Mouse (Mus musculus) CD4-positive helper T cell, adult 2 months (primary cell): ENCODE measurements around the gene Dlg3.

Experiments used
- DNase-seq: peaks from one replicate; pipeline ENCODE4 v3.0.0-alpha.2; 2012; ENCODE audit warnings: low read depth, missing footprints, low spot score

Dlg3 gene

GRCm38 (mm10) chrX:100767181-100767884 lies at the start of gene Dlg3:
Dlg3 (plus strand) TSS chrX:100767722.
- DNase-seq = peak; percentile 44

- DNase-seq = no peak
Observed at GRCm38 (mm10) chrX:100728947-100729346, 38.6 kb upstream of the Dlg3 start.

DNA sequence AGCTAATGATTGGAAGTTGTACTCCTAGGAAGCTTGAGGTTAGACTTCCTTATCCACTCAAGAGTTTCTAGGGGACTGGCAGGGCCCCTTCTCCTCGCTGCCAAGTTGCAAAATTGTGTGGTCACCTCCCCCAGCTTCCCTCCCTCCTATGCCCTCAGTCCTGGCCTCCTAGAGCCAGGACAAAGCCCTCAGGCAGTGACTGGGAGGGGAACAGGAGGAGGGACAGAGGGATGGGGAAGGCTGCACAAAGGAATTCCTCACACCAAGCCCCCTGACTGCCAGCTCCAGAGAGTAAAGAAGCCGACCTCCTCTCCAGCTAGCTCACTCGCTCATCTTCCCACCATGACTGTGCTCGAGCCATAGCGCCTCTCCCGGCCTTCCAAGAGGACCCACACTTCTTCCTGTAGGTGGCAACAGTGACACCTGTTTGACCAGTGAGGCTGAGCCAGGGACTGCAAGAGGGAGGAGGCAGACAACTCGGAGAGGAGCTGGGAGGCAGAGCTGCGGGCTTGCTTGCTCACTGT lies 37.8 kb upstream of the Dlg3 start, which contains the start of gene Gdpd2:
Gdpd2 (plus strand) TSS at position 209 of the 524 bp plus-strand sequence.
- no peak for DNase-seq

DNA sequence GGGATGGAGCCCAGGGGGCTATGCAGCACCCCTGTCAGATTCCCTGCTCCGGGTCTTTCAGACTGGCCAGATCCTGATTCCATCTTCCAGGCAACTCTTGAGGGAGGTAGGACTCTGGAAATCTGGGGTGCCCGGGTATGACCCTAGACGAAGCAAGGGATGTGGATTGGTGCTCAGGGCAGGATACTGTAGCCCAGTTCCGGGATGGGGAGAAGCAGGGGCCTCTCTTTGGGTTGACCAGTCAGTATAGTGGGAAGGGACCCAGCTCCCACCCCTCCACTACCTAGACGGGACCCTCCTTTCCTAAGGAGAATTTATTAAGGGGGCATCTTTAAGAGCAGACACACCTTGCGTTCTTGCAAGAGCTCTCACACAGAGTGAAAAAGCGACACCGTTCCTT lies 37.3 kb upstream of the Dlg3 start:
- DNase-seq = no peak

DNA sequence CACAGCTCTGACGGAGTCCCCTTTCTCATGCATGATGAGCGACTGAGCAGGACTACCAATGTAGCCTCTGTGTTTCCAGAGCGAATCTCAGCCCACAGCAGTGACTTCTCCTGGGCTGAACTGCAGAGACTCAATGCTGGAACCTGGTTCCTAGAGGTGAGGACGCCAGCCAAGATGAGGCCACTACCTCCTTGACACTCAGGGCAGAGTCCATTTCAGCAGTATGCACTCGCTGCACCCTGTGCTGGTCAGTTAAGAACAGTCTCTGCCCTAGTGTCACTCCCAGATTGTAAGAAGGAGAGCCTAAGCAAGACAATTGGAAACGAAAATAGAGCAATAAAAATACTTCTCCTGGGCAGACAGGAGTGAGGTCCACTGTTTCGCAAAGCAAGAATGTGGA lies 33.2 kb upstream of the Dlg3 start:
- DNase-seq = no peak

DNA sequence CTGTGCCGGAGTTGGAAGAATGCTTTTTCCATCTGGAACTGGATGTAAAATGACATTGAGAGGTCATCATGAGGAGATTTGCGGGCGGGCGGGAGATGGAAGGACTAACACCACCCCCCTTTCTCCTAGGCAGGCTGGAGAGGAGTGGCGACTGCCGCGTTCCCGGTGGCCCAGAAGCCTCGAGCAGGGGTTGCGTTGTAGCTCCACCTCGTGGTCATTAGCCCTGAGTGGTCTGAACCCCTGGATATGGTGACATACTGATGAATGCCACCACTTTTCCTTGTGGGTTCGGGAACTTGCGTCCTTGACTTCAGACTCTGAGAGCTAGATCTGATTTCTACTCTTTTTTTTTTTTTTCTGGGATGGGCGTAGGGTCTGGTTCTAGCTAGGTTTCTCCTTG lies 28.6 kb upstream of the Dlg3 start:
- DNase-seq = no peak

DNA sequence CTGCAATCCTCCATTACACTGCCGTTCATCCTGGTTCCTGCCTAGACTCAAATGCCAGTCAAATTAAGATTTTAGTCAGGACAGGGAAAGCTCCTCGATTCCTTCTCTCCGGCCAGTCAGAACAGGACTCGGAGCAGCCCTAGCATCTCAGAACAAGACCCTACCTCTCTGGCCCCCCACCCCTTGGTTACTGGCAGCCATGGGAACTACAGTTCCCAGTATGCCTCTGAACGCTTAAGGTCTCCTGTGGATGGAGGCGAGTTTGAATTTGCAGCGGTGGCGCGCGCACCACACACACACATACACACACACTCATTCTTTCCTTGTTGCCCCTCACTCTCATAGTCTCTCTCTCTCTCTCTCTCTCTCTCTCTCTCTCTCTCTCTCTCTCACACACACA lies 28.1 kb upstream of the Dlg3 start:
- no peak for DNase-seq

GRCm38 (mm10) chrX:100740785-100741184 lies 26.7 kb upstream of the Dlg3 start:
- no peak for DNase-seq

DNA sequence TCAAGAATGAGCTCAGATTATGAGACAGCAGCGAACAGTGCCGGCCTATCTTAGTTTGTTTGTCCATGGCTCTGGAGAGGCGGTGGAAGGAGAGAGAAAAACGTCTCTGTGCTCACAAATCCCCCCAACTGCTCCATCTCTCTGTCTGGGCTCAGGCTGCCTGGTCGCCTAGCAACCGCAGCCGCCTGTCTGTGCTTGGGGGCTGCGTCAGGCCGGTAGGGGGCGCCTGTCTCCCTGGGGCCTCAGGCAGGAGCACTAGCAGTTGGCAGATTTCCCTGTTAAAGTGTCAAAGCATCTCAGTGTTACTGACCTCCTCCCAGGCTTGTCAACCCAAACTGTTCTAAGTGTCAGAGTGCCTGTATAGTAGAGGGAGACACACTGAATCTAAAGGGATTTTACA lies 25.6 kb upstream of the Dlg3 start:
- DNase-seq = peak; percentile 25

GRCm38 (mm10) chrX:100765855-100766254 lies 1.7 kb upstream of the Dlg3 start:
- no peak for DNase-seq

DNA sequence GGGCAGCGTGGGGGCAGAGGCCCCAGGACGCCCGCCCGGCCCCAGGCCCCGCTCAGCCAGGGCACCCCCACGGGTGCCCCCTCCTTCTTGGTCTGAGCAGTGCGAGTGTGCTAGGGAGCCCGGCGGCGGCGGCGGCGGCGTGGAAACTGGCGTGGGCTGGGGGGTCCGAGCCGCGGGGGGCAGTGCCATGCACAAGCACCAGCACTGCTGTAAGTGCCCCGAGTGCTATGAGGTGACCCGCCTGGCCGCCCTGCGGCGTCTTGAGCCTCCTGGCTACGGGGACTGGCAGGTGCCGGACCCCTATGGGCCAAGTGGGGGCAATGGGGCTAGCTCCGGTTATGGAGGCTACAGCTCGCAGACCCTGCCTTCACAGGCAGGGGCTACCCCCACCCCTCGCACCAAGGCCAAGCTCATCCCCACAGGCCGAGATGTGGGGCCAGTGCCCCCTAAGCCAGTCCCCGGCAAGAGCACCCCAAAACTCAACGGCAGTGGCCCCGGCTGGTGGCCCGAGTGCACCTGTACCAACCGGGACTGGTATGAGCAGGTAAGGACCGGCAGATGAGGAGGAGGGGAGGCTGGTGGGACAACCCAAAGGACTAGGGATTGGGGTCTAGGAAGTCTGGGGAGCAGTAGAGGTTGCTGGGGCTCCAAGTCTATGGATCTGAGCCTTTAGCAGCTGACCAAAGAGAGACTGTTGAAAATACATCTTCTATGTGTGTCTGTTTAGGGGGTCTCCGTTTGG lies 534 bp downstream of the Dlg3 start:
- DNase-seq = no peak

- no peak for DNase-seq
Observed at GRCm38 (mm10) chrX:100769281-100769680, 1.8 kb downstream of the Dlg3 start.

DNA sequence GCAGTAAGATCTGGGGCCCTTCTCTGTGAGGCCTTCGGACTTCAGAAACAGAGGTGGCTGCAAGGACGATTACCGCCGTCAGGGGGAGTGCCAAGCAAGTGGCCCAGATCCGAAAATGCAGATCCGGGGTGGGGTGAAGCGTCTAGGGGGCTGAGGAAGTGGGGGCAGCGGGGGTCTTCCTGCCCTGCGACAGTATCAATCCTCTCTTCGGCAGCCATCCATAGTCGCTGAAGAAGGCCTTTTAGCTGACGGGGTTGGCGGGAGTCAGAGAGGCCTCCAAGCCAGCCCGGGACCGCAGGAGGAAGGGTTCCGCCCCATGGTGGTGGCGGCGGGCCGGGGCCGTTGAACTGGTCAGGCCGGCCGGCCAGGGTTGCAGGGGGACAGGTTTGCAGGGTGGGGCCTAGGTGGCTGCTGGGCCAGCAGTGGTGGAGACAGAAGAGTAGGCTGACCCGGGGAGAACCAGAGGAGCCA lies 6.9 kb downstream of the Dlg3 start:
- DNase-seq = peak; percentile 62

- DNase-seq = no peak
Observed at GRCm38 (mm10) chrX:100775405-100775804, 7.9 kb downstream of the Dlg3 start.

DNA sequence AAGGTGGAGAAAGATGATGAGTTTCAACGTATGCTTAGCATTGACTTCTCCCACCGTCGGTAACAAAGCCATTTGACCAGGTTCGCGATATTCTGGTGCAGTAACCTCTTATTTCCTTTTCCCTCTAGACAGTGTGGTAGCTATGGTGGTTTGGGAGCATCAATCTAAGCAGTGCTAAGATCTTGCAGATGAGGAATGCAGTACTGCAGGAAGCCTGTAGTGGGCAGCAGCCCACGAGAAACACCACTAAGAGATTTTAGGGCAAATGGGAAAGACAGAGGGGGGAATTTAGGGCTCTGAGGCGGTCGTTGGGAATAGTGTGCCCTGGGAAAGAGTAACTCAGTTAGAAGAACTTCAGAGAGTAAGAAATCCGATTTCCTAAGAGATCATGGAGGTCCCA lies 9.0 kb downstream of the Dlg3 start:
- DNase-seq = peak; percentile 60

GRCm38 (mm10) chrX:100776985-100777654 lies 9.6 kb downstream of the Dlg3 start:
- DNase-seq = peak; percentile 83

DNA sequence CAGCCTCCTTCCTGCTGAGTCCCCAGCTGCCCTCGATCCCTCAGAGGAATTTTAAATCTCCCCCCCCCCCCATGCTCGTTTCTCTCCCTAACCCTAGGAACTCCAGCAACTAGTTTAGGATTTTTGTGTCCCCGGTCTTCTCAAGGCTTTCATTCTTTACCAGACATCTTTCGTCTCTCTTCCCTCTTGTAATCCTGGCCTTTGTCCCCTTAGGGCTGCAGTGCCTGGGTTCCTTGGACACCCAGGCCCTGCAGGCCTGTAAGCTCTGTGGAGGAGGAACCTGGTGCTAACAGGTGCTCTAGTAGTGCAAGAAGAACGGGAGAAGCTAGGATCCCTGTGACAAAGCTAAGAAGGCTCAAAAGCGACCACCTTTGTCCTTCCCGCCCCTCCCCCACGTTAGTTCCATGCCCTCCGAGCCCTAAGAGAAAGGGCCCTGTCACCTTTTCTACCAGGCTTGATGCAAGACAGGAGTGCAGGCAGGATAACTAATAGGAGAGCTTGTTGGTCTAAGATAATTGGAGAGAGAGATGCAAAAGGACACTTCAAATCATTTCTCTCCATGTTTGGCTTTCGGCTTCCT lies 10.2 kb downstream of the Dlg3 start:
- no peak for DNase-seq

- no peak for DNase-seq
Observed at GRCm38 (mm10) chrX:100778397-100778796, 10.9 kb downstream of the Dlg3 start.

- peak; percentile 61 for DNase-seq
Observed at GRCm38 (mm10) chrX:100789322-100789721, 21.8 kb downstream of the Dlg3 start.

DNA sequence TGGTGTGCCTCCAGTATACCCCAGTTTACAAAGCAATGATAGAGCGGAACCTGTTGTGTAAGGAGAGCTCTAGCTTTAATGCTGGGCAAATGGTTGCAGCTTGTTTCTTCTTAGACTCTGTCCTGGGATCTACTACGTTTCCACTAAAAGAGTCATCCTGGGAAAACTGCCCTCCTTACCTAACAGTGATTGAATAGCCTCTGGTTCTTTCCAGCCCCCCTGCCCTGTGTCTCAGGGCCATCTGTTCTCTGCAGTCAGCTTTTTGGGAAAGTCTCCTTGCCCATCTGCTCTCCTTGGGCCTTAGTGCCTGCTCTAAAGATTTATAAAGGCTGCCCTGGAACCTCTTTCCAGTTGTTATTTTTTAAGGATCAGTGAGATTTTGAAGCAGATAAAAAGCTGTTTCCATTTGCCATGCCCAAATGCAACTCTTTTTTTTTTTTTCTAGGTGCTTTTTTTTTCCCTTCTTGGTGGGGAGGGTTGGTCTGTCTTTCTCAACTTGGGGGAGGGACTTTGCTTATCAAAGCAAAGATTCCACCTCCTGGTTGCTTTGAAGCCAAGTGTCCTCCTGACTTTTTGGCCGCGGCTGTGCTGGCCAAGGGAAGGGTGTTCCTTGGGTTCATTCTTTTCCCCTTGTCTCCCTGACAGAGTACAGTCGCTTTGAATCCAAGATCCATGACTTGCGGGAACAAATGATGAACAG lies 28.7 kb downstream of the Dlg3 start:
- no peak for DNase-seq

GRCm38 (mm10) chrX:100796741-100797090 lies 29.2 kb downstream of the Dlg3 start:
- DNase-seq = no peak
